Mouse (Mus musculus): Measurements from ENCODE around the gene Dscaml1.

- TF ChIP-seq POLR2A (IDR thresholded peaks at IDR 0.05; ENCODE audit: low read depth, low read length) (no peak), CTCF (conservative IDR thresholded peaks at IDR 0.05; ENCODE audit: insufficient read depth, insufficient read length, low read depth, low read length) (no peak)
Observed at GRCm38 (mm10) chr9:45676578-45676977, 250.2 kb downstream of the Dscaml1 start.

Measured in kidney, adult 2 months (tissue).